Mouse (Mus musculus) gastrocnemius, postnatal 4 days (tissue): ENCODE results near the gene Itga1. TPM values are rescaled to one million over a fixed set of nuclear protein-coding genes. Genes with fewer than 3 reads are reported as not detected.

ENCODE experiments used
- DNase-seq, 2 experiments: peaks; one replicate each; pipeline ENCODE4 v3.0.0; 2021 to 2022; ENCODE audit warnings: low spot score in 2 of 2, mixed read lengths in 2 of 2
- long read RNA-seq, 2 experiments: library from polyadenylated mRNA; stranded (forward); transcript quantifications; one replicate each; pipeline ENCODE4 v2.0.0; 2021
- total RNA-seq, 2 experiments: library from RNA; stranded (reverse); gene quantifications; 2 replicates each; pipeline ENCODE4 v1.2.3; 2021

Gene Itga1
- total RNA-seq = 10 to 100 TPM; 37.7 to 40.4 TPM
- long read RNA-seq, experiment 1, full-length matches to known transcripts = 6 of 9 reads
- long read RNA-seq, experiment 1, partial matches to known transcripts = 0 of 9 reads
- long read RNA-seq, experiment 1, other reads (novel, unspliced or antisense) = 3 of 9 reads
- long read RNA-seq, experiment 2, full-length matches to known transcripts = 7 of 15 reads
- long read RNA-seq, experiment 2, partial matches to known transcripts = 4 of 15 reads
- long read RNA-seq, experiment 2, other reads (novel, unspliced or antisense) = 4 of 15 reads

DNA sequence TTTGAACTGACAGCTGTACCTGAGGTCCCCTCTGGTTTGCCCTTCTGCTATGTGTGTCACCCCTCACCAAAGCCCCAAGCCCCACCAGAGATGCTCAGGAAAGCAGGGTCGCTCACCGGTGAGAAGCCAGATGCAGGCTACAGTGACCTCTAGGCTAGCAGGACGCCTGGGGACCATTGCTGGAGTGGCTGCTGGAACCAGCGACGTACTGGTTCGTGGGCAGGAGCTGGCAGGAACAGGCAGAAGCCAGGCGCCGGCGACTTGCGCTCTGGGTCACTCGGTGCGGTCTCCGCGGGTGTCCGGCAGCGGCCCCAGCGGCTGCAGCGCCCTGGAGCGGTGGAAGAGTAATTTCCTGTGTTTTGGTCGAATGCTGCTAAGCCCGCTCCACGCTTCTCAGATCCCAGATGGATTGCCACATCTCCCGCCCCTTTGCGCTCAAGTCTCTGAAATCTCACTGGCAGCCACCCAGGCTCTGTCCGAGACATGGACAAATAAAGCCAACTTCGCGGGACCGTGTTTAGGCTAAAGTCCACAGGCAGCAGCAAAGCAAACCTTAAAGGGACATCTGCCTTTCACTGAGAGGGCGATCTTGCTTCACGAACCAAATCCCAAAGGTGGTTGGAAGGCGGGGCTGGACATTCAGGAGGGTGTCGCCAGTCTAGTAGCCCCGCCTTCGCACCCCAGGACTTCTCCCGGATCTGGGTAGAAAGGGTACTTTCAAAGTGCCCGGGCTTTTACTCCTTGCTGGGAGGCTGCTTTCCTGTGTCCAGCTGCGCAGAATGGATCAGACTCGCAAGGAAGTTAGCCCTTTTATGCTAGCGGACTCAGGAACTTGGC is at the start of gene Itga1, which contains the start of gene Gm49395:
Gene Itga1, minus strand, starts transcription at position 610 of the 837 bp plus-strand sequence.
Gene Gm49395, minus strand, starts transcription at position 567 of the 837 bp plus-strand sequence.
- DNase-seq = peak; percentile 61 to 82

DNA sequence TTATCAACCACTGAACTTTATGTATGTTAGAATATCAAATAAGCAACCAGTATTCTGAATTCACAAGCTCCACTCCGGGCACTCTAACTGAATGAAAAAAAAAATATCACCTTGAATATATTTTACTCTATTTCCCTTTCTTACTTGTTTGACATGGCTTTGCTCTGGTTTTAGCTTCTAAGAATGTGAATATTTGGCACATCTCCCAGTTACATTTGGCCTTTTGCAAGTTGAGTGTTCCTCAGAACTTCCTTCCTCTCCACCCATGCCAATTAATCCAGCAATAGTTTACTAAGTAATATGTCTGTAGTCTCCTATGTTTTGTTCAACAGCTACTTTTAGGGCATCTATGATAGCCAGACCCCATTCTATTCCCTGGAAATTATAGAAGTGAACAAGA is 48.8 kb upstream of the Itga1 start:
- no peak for DNase-seq

DNA sequence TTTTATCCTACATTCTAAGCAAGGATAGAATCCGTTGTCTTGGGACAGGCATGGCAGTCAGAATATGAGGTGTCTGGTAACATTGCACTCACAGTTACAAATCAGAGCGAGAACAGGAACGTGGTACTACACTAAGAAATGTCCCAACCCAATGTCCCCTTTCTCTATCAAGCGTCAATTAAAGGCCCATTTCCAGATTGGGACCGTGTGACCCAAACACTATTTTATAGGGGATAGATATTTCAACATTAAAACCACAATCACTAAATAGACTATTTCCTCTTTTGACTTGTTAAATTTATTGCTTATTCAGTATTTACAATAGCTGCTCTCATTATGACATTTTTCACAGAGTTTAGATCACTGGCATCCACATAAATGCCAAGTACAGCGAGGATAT is 48.1 kb upstream of the Itga1 start:
- DNase-seq = no peak

DNA sequence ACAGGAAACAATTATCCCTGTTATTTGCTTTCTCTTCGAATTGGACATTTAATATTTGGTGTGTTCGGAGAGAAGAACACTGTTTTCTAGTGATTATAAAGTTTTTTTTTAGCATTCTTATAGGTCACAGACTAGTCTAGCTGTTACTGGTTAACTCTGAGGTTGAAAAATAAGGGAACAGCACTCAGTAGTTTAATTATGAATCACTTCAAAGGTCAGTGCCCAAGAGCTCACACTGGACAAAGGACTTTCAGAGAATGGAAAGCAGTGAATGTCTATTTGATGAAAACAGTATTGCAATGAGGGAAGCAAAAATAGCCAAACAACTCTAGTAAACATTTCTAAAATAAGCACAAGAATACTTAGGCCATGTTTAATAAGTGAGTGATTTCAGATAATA is 41.8 kb upstream of the Itga1 start:
- DNase-seq = no peak

DNA sequence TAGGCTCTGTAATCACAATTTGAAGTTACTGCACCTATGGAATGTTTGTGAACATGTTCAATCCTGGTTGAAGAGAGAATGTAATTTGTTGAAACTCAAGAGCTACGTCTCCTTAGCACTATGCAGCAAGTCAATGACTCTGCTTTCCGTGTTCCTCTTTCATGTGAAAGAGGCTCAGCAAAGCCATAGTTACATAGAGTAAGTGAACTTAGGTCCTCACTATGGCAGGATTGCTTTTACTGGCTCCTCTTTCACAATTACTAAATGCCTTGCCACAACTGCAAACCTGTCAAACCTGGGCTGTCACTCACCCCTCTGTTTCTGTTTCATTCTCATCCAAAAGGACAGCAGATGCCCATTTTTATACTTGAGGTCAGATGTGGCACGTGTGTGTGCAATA is 40.3 kb upstream of the Itga1 start:
- DNase-seq = no peak

DNA sequence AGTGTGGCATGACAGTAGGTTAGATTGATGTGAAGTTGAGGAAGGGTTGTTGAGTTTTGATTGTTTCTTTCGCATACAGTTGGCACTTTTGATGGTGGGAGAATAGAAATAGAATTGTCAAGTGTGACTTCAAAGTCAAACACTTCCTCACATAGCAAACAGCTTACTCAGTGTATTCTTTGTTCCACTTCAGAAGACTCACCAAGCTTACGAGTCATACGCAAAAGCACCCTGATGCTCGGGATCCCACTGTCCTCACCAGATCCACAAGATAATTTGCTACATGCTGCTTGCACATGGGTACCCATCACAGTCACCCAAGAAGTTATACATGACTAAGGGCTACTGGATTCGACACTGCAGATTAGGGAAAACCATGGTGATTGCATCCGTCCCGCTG is 36.7 kb upstream of the Itga1 start:
- no peak for DNase-seq

DNA sequence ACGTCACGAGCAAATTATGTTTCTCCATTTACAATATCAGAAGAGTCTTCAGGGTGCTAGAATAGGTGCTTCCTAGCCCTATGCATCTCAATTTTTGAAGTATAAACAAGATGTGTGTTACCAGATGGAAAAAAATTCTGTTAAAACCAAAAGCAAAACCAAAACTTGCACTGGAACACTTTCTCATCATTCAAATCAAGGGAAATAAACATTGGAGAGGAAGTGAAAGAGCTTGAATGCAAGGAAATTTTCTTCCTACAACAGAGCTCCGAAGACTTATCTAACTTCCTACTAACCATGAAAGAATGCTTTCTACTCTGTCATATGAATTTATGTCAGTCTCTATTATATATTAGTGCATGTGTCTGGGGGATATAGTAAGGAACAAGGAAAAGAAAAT is 35.0 kb upstream of the Itga1 start:
- DNase-seq = no peak

DNA sequence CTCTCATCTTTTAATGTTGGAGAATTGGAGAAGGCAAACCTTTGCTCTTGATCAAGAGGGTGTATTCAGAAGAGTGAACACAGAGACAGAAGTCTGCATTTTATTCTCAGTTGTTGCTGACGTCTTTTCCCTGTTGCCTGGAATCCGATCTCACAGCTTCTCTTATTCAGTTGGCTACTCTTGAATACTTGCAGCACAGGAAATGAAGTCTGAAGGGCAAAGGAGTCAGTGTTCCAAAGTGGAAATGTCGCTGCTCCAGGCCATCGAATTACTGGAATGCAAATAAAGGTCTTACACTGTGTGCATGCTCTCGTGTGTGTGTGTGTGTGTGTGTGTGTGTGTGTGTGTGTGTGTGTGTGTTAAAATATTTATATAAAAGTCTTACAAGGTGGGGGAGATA is 30.7 kb upstream of the Itga1 start:
- DNase-seq = no peak

DNA sequence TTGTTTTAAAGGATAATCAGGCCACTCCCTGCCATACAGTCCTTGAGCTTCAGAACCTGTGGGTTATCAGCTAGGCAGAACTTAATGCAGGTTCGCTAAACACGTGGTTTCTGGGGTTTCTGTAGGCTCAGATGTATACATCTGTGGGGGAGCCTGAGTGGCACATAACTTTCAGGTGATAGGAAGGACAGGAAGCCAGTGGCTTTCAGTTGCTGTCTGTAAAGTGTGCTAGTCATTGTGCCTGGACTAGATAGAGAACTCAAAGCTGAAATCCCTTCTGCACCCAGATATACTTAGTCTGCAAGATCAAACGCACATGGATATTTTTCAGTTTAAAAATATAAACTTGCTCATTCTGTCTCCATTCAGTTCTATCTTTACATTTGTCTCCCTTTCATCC is 29.6 kb upstream of the Itga1 start:
- DNase-seq = no peak

DNA sequence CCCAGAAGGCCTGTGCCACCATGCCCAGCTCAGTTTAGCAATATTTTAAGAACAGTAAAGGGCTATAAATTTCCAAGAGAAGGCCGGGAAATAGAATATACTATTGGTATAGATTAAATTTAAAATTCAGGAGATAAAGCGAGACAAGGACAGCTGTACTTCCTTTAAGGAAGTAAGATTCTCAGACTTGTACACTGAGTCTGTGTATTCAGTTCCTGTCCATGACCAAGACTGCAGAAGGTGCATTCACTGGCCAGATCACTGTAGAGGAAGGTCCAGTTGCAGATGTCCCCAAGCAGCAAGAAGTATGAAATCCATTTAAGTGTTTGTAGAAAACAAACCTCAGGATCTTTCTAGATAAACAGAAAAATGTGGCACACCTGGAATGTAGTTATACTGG is 28.3 kb upstream of the Itga1 start:
- no peak for DNase-seq

DNA sequence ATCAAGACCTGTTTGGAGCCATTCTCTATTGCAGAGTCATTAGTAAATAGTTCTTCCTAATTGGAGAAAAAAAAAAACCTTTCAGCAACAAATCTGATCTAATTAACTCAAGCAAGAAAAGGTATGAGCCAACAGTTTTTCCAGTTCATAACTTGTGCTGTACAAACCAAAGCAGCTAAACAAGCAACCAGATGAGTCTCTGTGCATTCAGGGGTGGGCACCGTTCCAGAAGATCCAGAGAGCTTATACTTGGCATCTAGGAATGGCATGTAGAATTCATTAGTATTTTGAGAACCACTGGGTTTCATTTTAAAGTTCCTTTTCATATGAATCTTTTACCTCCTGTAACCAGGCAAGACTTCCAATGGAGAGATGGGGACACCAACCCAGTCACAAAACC is 26.1 kb upstream of the Itga1 start:
- DNase-seq = no peak

DNA sequence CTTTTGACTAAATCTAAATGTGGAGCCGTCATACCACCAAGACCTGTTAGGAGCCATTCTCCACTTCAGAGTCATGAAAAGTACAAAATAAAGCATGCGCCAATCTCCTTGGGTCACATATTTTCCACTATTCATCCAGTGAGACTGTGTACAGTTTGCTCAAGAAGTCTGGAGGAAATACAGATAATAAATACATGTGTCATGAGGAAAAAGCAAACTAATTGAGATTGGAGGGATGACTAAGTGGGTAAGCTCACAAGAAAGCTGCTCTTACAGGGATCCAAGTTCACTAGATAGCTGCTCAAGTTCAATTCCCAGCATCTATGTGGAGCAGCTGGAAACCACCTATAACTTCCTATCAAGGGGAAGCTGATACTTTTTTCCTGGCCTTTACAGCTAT is 24.8 kb upstream of the Itga1 start:
- DNase-seq = no peak

DNA sequence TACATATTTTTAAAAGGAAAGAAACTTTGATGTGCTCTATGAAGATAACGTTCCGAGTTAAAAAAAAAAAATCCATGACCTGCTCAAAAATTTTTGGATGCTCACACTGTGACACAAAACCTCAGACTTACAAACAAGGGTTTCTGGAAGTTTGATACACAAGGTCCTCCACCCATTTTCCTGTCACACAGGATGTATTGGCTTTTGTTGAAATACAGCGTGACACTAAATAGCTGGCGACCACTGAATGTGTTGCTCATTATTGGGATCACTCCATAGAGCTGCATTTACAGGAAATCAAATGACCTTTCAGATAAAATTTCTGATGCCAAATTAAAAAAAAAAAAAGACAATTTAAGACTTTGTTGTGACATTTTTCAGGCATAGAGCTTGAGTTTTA is 23.4 kb upstream of the Itga1 start:
- no peak for DNase-seq

DNA sequence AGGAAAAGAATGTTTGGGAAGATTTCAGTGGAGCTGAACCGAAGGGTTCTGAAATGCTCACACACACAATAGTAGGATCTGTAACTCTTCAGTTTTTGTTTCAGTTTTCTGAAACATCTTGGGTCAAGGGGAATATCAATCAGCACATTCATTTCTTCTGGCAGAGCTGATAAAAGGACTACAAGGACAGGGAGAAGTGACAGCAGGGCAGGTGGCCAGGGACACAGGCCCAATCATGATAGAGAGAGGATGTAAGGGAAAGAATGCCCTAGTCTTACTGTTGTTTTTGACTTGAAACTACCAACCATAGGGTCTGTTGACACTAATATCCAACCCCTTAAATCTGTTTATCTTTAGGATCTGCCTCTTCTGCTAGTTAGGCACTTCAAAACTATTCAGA is 22.8 kb upstream of the Itga1 start:
- no peak for DNase-seq

DNA sequence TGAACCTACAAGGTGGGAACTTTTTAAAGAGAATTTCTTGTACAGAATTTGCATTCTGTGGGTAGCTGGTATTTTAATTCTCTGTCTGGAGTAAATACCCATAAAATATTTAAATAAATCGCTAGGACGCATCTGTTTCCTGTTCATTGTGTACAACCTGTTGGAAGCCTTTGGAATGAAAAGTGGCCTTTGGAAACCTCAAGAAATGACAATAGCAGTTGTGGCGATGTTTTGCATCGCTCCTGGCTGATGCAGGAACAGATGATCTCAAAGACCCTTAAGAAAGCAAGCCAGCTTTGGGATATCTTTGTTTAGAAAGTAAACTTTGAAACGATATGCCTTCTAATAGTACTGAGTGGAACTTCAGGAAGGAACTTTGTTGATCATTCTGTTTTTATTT is 17.0 kb upstream of the Itga1 start:
- DNase-seq = no peak

DNA sequence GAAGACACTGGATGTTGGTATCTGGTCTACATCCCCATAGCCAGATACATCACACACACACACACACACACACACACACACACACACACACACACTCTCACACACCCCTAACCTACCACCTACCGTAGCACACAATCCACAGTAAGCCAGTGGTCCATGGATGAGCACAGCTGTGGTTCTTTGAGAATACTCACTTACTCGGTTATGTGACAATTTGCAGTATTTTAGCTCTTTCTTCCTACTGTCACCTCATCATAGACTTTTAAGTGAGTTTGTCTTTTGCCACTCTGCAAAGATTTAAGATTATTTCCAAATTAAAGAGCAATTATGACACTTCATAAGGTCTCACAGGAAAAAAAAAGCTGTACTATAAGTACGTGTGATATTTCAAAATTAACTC is 16.4 kb upstream of the Itga1 start:
- no peak for DNase-seq

DNA sequence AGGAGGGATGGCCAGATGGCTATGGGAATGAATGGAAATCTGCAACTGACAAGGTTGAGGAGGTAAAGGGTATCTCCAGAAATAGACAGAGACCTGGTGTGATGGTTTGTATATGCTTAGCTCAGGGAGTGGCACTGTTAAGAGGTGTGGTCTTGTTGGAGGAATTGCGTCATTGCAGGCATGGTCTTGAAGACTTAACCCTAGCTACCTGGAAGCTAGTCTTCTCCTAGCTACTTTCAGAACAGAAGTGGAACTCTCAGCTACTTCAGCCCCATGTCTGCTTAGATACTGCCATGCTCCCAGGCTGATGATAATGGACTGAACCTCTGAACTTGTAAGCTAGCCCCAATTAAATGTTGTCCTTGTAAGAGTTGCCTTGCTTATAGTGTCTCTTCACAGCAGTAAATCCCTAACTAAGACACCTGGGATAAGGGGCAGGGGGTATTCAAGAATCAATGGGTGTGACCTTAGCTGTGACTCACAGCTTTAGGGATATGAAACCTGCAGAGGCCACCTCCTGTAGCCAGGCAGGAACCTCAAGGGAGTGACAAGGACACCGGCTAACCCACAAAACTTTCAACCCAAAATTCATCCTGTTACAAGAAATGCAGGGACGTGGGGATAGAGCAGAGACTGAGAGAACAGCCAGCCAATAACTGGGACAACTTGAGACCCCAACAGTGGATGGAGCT is 15.3 kb upstream of the Itga1 start:
- no peak for DNase-seq

DNA sequence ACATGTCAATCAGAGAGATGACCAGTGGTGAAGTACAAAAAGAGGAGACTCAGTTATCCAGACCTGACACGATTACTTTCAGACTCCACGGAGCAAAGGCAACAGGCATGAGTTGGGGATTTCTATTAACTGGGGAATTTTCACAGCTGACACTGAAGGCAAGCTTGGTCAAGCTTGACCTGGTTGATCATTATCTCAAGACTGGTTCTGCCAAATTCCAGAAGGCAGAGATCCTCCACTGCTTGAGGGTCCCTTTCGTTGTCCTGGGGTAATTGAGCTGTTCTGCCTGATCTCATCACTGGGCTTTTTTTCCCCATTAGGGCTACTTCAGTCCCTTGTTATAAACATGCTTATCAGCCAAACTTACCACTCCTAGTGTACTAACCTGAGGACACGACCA is 7.9 kb upstream of the Itga1 start:
- no peak for DNase-seq

DNA sequence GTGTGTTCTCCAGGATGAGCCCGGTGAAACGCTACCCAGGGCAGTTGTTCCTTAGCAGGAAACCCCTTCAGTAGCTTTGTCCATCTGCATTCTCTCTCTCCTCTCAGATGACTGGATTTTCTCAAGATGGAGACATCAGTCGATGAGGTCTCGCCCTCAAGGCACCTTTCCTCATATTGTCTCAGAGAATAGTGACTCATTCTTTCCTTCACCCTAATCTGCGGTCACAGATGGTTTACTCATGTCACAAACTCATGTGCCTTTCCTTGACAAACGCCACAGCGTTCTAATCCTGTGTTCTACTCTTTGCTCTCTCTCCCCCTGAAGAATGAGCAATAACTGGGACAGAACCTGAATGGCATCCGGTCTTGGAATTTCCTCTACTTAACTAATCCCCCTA is 5.7 kb upstream of the Itga1 start:
- DNase-seq = no peak

DNA sequence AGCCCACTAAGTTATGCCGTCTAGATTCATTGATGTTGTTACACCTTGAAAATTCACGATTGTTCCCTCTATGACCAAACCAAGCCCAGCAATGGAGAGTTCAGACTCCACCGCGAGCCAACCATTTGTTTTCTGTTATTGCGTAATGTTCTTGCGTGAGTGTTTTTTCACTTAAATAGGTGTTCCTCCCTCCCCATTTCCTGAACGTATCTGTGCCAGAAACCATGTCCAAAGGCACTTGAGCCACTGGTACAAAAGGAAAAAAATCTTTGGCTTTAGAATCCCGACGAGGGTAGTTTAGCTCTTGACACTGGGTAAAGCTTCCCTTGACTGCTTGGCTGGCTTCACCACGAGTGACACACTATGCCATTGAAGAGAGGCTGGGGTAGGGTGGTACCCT is 4.4 kb upstream of the Itga1 start:
- DNase-seq = no peak

DNA sequence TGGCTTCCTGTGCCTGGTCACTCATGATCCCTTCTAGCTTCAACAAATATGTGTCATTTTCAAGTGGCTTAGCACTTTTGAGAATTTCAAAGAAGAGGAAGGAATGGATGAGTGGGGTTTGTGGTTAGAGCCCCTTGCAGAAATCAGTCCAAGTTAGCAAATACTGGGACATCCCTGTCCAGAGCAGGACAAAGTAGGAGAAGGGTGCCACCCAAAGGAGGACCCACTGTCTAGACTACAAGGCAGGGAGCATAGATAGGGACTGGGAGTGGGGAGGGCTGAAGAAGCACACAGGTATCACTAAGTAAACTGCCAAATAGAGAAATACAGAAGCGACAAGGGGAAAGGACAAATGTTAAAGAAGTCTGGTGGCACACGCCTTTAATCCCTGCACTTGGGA is 990 bp upstream of the Itga1 start:
- DNase-seq = no peak
